Mouse (Mus musculus): ENCODE data around the gene 4930595D18Rik.

Gene 4930595D18Rik

GRCm38 (mm10) chr12:111184476-111184875 lies at the start of gene 4930595D18Rik:
4930595D18Rik (minus strand) TSS chr12:111184491.
- no peak for DNase-seq (ENCODE audit: extremely low read depth, low read depth)

- no peak for DNase-seq (ENCODE audit: extremely low read depth, low read depth)
Measured at GRCm38 (mm10) chr12:111233798-111234197, 49.5 kb upstream of the 4930595D18Rik start.

- no peak for DNase-seq (ENCODE audit: extremely low read depth, low read depth)
Measured at GRCm38 (mm10) chr12:111230793-111231192, 46.5 kb upstream of the 4930595D18Rik start.

GRCm38 (mm10) chr12:111228488-111228887 lies 44.2 kb upstream of the 4930595D18Rik start:
- DNase-seq (ENCODE audit: extremely low read depth, low read depth): no peak

- DNase-seq (ENCODE audit: extremely low read depth, low read depth): no peak
Measured at GRCm38 (mm10) chr12:111227410-111227809, 43.1 kb upstream of the 4930595D18Rik start.

- no peak for DNase-seq (ENCODE audit: extremely low read depth, low read depth)
Measured at GRCm38 (mm10) chr12:111225197-111225780, 41.0 kb upstream of the 4930595D18Rik start.

GRCm38 (mm10) chr12:111218867-111219266 lies 34.6 kb upstream of the 4930595D18Rik start:
- no peak for DNase-seq (ENCODE audit: extremely low read depth, low read depth)

- no peak for DNase-seq (ENCODE audit: extremely low read depth, low read depth)
Measured at GRCm38 (mm10) chr12:111211729-111212128, 27.4 kb upstream of the 4930595D18Rik start.

- DNase-seq (ENCODE audit: extremely low read depth, low read depth): no peak
Measured at GRCm38 (mm10) chr12:111207641-111208040, 23.4 kb upstream of the 4930595D18Rik start.

- no peak for DNase-seq (ENCODE audit: extremely low read depth, low read depth)
Measured at GRCm38 (mm10) chr12:111203945-111204344, 19.7 kb upstream of the 4930595D18Rik start.

GRCm38 (mm10) chr12:111203076-111203475 lies 18.8 kb upstream of the 4930595D18Rik start:
- DNase-seq (ENCODE audit: extremely low read depth, low read depth): no peak

- no peak for DNase-seq (ENCODE audit: extremely low read depth, low read depth)
Measured at GRCm38 (mm10) chr12:111196548-111196947, 12.3 kb upstream of the 4930595D18Rik start.

GRCm38 (mm10) chr12:111193331-111193730 lies 9.0 kb upstream of the 4930595D18Rik start:
- DNase-seq (ENCODE audit: extremely low read depth, low read depth): no peak

- no peak for DNase-seq (ENCODE audit: extremely low read depth, low read depth)
Measured at GRCm38 (mm10) chr12:111192777-111193176, 8.5 kb upstream of the 4930595D18Rik start.

GRCm38 (mm10) chr12:111190891-111191290 lies 6.6 kb upstream of the 4930595D18Rik start:
- DNase-seq (ENCODE audit: extremely low read depth, low read depth): no peak

- DNase-seq (ENCODE audit: extremely low read depth, low read depth): no peak
Measured at GRCm38 (mm10) chr12:111190355-111190754, 6.1 kb upstream of the 4930595D18Rik start.

GRCm38 (mm10) chr12:111188295-111188694 lies 4.0 kb upstream of the 4930595D18Rik start:
- no peak for DNase-seq (ENCODE audit: extremely low read depth, low read depth)

- no peak for DNase-seq (ENCODE audit: extremely low read depth, low read depth)
Measured at GRCm38 (mm10) chr12:111186986-111187385, 2.7 kb upstream of the 4930595D18Rik start.

- DNase-seq (ENCODE audit: extremely low read depth, low read depth): no peak
Measured at GRCm38 (mm10) chr12:111182378-111182777, 1.9 kb downstream of the 4930595D18Rik start.

- DNase-seq (ENCODE audit: extremely low read depth, low read depth): no peak
Measured at GRCm38 (mm10) chr12:111181848-111182247, 2.4 kb downstream of the 4930595D18Rik start.

- DNase-seq (ENCODE audit: extremely low read depth, low read depth): no peak
Measured at GRCm38 (mm10) chr12:111178772-111179171, 5.5 kb downstream of the 4930595D18Rik start.

GRCm38 (mm10) chr12:111168891-111169290 lies 15.4 kb downstream of the 4930595D18Rik start:
- DNase-seq (ENCODE audit: extremely low read depth, low read depth): no peak

GRCm38 (mm10) chr12:111166681-111167289 lies 17.5 kb downstream of the 4930595D18Rik start:
- no peak for DNase-seq (ENCODE audit: extremely low read depth, low read depth)
